Comparison of ENCODE assay signal across 20 mouse cellular contexts in the genomic region with DNA sequence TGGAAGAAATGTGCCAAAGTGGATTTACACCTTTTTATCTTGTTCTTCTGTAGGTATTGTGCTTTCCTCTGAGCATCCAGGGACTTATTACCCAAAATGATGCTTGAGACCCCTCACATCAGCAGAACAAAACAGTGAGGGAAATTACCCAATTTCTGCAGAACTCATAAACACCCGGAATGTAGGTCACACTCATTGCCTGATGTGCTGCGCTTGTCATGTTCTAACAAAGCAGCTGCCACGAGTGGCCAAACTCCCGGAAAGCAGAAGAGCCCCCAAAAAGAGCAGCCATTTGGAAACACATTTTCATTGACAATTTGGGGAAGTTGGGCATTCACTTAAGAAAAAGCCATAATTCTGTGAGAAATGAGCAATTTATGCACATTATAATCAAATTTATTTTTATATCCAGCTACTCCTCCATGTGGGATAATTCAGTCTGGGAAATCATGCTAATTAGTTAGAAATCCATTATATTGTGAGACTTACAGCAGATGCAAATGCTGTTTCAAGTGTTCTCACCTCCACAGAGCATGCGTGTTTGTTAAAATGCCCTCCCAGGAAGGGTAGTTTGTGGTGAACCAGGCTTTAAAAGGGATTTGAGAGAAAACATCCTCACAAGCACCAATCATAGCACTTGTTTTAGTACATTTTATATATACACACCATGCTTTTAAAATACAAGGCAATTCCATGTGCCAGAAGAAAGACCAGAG.
DNase-seq lines count a peak whose midpoint lies in the region; ATAC-seq and TF ChIP-seq lines count a peak whose summit lies in the region.
"Had no signal": no experiment of that assay in that cellular context is flagged by ENCODE, and none has a peak within 500 bp of the region (broad histone marks: within the 10 kb centered on the region; RNA-seq: fewer than 3 reads in every experiment).

No protein-coding gene starts in this region.

- no peaks in the 10 kb centered on the region for H3K27me3 ChIP-seq in forebrain, embryonic 16.5 days (replicated peaks; ENCODE audit: control insufficient read depth, insufficient read depth, low read length)
- H3K27me3 ChIP-seq in forebrain, embryonic 13.5 days, result no peaks in the 10 kb centered on the region
- no peaks in the 10 kb centered on the region for H3K27me3 ChIP-seq in neural tube, embryonic 15.5 days (replicated peaks)
- H3K27me3 ChIP-seq: embryonic facial prominence, embryonic 15.5 days; heart, embryonic 15.5 days; neural tube, embryonic 12.5 days had no signal

- intact Hi-C loops in left cerebral cortex, postnatal 14 days (cut with DNase I), result no loop called here
- intact Hi-C loops in left cerebral cortex, adult 2 months (cut with DNase I), result no loop called here
- intact Hi-C loops in gastrocnemius, adult 2 months (cut with DNase I), result no loop called here
- intact Hi-C loops in gastrocnemius, postnatal 14 days (cut with DNase I; ENCODE audit: low total_unique reads), result no loop called here

- ATAC-seq in forebrain, embryonic 16.5 days, result peak; percentile 78
- ATAC-seq in forebrain, embryonic 13.5 days, result no peak
- peak; percentile 75; the same call in 1 of the 2 replicates for ATAC-seq in neural tube, embryonic 15.5 days (ENCODE audit: low FRiP score)

- H3K9me3 ChIP-seq in forebrain, embryonic 16.5 days (ENCODE audit: control insufficient read depth, low read length), result no peaks in the 10 kb centered on the region
- no peaks in the 10 kb centered on the region for H3K9me3 ChIP-seq in forebrain, embryonic 13.5 days (replicated peaks)
- H3K9me3 ChIP-seq in neural tube, embryonic 15.5 days (replicated peaks), result no peaks in the 10 kb centered on the region
- H3K9me3 ChIP-seq: embryonic facial prominence, embryonic 15.5 days; heart, embryonic 15.5 days; midbrain, embryonic 10.5 days; neural tube, embryonic 12.5 days had no signal

- H3K9ac ChIP-seq in forebrain, embryonic 16.5 days (replicated peaks; ENCODE audit: low read depth, low read length), result no peak overlapping the region
- no peak overlapping the region for H3K9ac ChIP-seq in forebrain, embryonic 13.5 days
- no peak overlapping the region for H3K9ac ChIP-seq in neural tube, embryonic 15.5 days (replicated peaks)
- H3K9ac ChIP-seq: embryonic facial prominence, embryonic 15.5 days; heart, embryonic 15.5 days; neural tube, embryonic 12.5 days had no signal

- H3K27ac ChIP-seq in forebrain, embryonic 16.5 days (ENCODE audit: low read length), result peak overlapping the region; percentile 28
- H3K27ac ChIP-seq in forebrain, embryonic 13.5 days, result no peak overlapping the region
- H3K27ac ChIP-seq in left cerebral cortex, adult 2 months, result no peak overlapping the region
- 0 out of 2 replicates have a peak overlapping the region, but pooled peaks have one; percentile 23 for H3K27ac ChIP-seq in neural tube, embryonic 15.5 days (replicated peaks)
- no peak overlapping the region for H3K27ac ChIP-seq in gastrocnemius, adult 2 months
- H3K27ac ChIP-seq: embryonic facial prominence, embryonic 15.5 days; heart, embryonic 15.5 days; midbrain, embryonic 10.5 days; neural tube, embryonic 12.5 days had no signal

- H3K4me1 ChIP-seq in forebrain, embryonic 16.5 days (replicated peaks; ENCODE audit: control insufficient read depth, insufficient read depth, low read length), result peaks cover 8% of the 10 kb centered on the region
- H3K4me1 ChIP-seq in forebrain, embryonic 13.5 days, result peaks cover 8% of the 10 kb centered on the region; the same call in 1 of the 2 replicates
- H3K4me1 ChIP-seq in neural tube, embryonic 15.5 days, result peaks cover 5% of the 10 kb centered on the region; the same call in 1 of the 2 replicates
- H3K4me1 ChIP-seq: embryonic facial prominence, embryonic 15.5 days; heart, embryonic 15.5 days; midbrain, embryonic 10.5 days; neural tube, embryonic 12.5 days had no signal

- DNase-seq in left cerebral cortex, postnatal 14 days (ENCODE audit: low spot score in 2 of 2), result peak; percentile 8 to 13
- DNase-seq in left cerebral cortex, adult 2 months (ENCODE audit: extremely low spot score in 1 of 2, low spot score in 2 of 2), result no peak
- peak; percentile 55 for DNase-seq in brain, adult 2 months (ENCODE audit: low read depth, low spot score)
- DNase-seq in gastrocnemius, adult 2 months, result no peak
- no peak for DNase-seq in gastrocnemius, postnatal 14 days
- DNase-seq: B cell, adult 2 months; cerebellum, adult 11 months; cerebellum, postnatal 36 days; heart, adult 11 months; liver; lung, adult 18-20 months; lung, postnatal 36 days; thymus, adult 18-20 months had no signal

- no peaks in the 10 kb centered on the region for H3K36me3 ChIP-seq in forebrain, embryonic 16.5 days (ENCODE audit: control insufficient read depth, insufficient read depth)
- no peaks in the 10 kb centered on the region for H3K36me3 ChIP-seq in forebrain, embryonic 13.5 days (ENCODE audit: poor library complexity, severe bottlenecking)
- no peaks in the 10 kb centered on the region for H3K36me3 ChIP-seq in neural tube, embryonic 15.5 days
- H3K36me3 ChIP-seq: embryonic facial prominence, embryonic 15.5 days; heart, embryonic 15.5 days; midbrain, embryonic 10.5 days; neural tube, embryonic 12.5 days had no signal

- no peak overlapping the region for H3K4me3 ChIP-seq in forebrain, embryonic 16.5 days (replicated peaks; ENCODE audit: low read length)
- H3K4me3 ChIP-seq in forebrain, embryonic 13.5 days, result no peak overlapping the region
- no peak overlapping the region for H3K4me3 ChIP-seq in left cerebral cortex, adult 2 months
- no peak overlapping the region for H3K4me3 ChIP-seq in neural tube, embryonic 15.5 days (replicated peaks)
- H3K4me3 ChIP-seq in gastrocnemius, adult 2 months, result no peak overlapping the region
- H3K4me3 ChIP-seq: embryonic facial prominence, embryonic 15.5 days; heart, embryonic 15.5 days; midbrain, embryonic 10.5 days; neural tube, embryonic 12.5 days had no signal

- H3K4me2 ChIP-seq in forebrain, embryonic 16.5 days (ENCODE audit: low read length), result no peak overlapping the region; the same call in 1 of the 2 replicates
- no peak overlapping the region for H3K4me2 ChIP-seq in forebrain, embryonic 13.5 days
- H3K4me2 ChIP-seq in neural tube, embryonic 15.5 days, result 0 out of 2 replicates have a peak overlapping the region, but pooled peaks have one; percentile 2
- H3K4me2 ChIP-seq: embryonic facial prominence, embryonic 15.5 days; heart, embryonic 15.5 days; neural tube, embryonic 12.5 days had no signal

- no peak for TF ChIP-seq CTCF in left cerebral cortex, adult 2 months (IDR thresholded peaks at IDR 0.05)
- no peak for TF ChIP-seq CTCF in gastrocnemius, adult 2 months (IDR thresholded peaks at IDR 0.05)

- WGBS in forebrain, embryonic 16.5 days, result 35% methylated on average over 5 of the region's 5 CpGs
- WGBS in forebrain, embryonic 13.5 days, result 49% methylated on average over 5 of the region's 5 CpGs
- 35% methylated on average over 5 of the region's 5 CpGs for WGBS in neural tube, embryonic 15.5 days

Comparison
In these comparisons a context has a peak if more than half of its experiments do, and no peak if none do; other contexts are left out.
1. H3K27ac ChIP-seq: peak in forebrain, embryonic 16.5 days (single experiment) and neural tube, embryonic 15.5 days (single experiment); none in forebrain, embryonic 13.5 days (single experiment), left cerebral cortex, adult 2 months (single experiment) and gastrocnemius, adult 2 months (single experiment).
2. DNase-seq: peak in left cerebral cortex, postnatal 14 days (2 of 2) and brain, adult 2 months (single experiment); none in left cerebral cortex, adult 2 months (0 of 2), gastrocnemius, adult 2 months (single experiment) and gastrocnemius, postnatal 14 days (single experiment).